Mouse (Mus musculus) heart, adult 11 months (tissue): Measurements from ENCODE around the gene Nupl2.

ENCODE experiments used
- DNase-seq: peaks from one replicate; pipeline ENCODE4 v3.0.0; 2022

The Nupl2 gene

DNA sequence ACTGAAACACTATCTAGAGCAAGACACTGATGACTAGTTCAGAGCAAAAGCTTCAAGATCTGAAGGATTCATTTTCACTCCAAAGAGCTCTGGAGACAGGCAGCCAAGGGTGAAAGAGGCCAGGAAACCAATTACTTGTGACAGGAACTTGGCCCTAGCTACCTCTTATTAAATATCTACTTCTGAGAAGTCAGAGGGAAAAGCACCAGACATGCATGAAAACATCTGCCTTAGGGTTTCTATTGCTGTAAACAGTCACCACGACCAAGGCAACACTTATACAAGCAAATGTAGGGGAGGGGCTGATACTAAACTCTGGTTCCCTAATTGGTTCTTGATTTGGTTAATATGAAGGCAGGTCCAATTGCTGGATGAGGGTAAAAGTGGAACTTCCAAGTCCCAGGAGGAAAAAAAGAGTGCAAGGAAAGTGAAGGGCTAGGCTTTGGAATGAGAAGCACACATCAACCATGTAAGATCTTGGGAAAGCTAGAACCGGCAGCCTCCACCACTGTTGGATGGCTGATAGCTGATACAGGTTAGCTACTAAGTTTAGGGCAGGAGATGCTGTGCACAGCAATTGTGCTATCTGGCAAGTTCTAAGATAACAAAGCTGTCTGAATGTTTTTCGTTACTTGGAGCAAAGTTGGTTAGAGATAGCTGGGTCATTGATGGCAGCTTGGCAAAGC is 49.2 kb downstream of the Nupl2 start:
- peak; percentile 55 for DNase-seq

GRCm38 (mm10) chr5:24214547-24214878 is 49.8 kb downstream of the Nupl2 start:
- peak; percentile 71 for DNase-seq

GRCm38 (mm10) chr5:24214900-24215299 is 50.1 kb downstream of the Nupl2 start:
- DNase-seq: no peak
